Mouse (Mus musculus): ENCODE data around the gene Arhgef7.
"Not testable (repeated sequence)": the region's sequence is repeated elsewhere in the genome, so short reads cannot be mapped to it uniquely, and the experiment has no call there.

The Arhgef7 gene

GRCm38 (mm10) chr8:11842757-11843156, 115.2 kb downstream of the Arhgef7 start:
- no peak for DNase-seq

- no peak for DNase-seq
Observed at GRCm38 (mm10) chr8:11843677-11844315, 116.3 kb downstream of the Arhgef7 start.

GRCm38 (mm10) chr8:11844316-11844685, 116.8 kb downstream of the Arhgef7 start:
- DNase-seq, result no peak

GRCm38 (mm10) chr8:11846807-11847206, 119.3 kb downstream of the Arhgef7 start:
- no peak for DNase-seq

- DNase-seq, result no peak
Observed at GRCm38 (mm10) chr8:11867832-11868231, 140.3 kb downstream of the Arhgef7 start.

GRCm38 (mm10) chr8:11874227-11874626, 146.7 kb downstream of the Arhgef7 start:
- not testable (repeated sequence) for DNase-seq

GRCm38 (mm10) chr8:11884646-11885045, 157.1 kb downstream of the Arhgef7 start:
- DNase-seq, result no peak

All from thymus, postnatal 14 days (tissue).